Mouse (Mus musculus): ENCODE data around the gene Gm9049. TPM values are rescaled to one million over a fixed set of nuclear protein-coding genes. Genes with fewer than 3 reads are reported as not detected.
"Not testable (repeated sequence)": the region's sequence is repeated elsewhere in the genome, so short reads cannot be mapped to it uniquely, and the experiment has no call there.

The Gm9049 gene
- 0.05 TPM in 1 of 2 replicates, not detected in the other for polyA plus RNA-seq (2016; fragmentation: Nextera tagmentation; extraction: Ambion mirVana)

DNA sequence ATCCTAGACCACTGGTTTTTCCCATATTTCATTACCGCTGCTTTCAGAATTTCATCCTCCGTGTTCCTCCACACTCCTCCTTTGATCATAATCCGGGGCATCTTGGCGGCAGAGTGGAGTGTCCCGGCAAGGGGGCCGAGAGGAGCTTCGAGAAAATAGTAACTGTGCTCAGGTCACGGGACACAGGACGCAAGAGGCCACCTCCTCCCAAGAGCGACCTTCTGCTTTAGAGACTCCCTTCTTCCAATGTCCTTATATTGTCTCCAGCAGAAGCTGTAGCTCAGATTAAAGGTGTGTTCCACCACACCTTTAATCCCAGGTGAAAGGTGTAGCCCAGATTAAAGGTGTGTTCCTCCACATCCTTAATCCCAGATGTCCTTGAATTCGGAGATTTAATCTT, at the start of gene Gm9049:
Gene Gm9049, minus strand, starts transcription at position 101 of the 400 bp plus-strand sequence.
- H3K4me1 ChIP-seq, H3K9ac ChIP-seq: not testable (repeated sequence)

DNA sequence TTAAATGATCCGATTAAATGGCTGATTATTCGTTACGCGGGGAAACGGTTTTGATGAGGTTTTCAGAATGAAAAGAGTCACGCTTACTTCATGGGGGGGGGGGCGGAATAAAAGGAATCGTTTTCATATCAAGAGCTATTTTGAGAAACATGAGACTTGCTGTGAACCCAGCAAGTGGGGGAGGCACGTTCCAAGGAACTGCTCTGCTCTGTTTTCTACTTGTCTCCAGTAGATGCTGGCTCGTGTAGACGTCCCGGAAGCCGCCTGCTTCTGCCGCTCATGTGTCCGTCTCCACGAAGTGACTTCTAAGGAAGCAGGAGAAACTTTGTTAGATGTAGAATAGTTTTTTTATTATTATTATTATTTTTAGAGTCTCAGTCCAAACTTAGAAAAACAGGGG, 46.0 kb upstream of the Gm9049 start:
- Histone ChIP-seq H3K4me3 (no peak overlapping the region), H3K4me1 (no peaks in the 10 kb centered on the region), H3K27me3 (replicated peaks) (no peaks in the 10 kb centered on the region), H3K9me3 (replicated peaks) (no peaks in the 10 kb centered on the region), H3K36me3 (no peaks in the 10 kb centered on the region), H3K4me2 (no peak overlapping the region), H3K27ac (no peak overlapping the region), H3K9ac (no peak overlapping the region)
- 74% methylated on average over 16 of the region's 16 CpGs for WGBS (ENCODE audit: insufficient replicate concordance)
- no peak for ATAC-seq

More for the DNA sequence above, at the start of gene Gm9049:
- H3K27ac ChIP-seq; H3K27me3 ChIP-seq (replicated peaks); H3K36me3 ChIP-seq; H3K4me2 ChIP-seq; H3K9me3 ChIP-seq (replicated peaks); H3K4me3 ChIP-seq; ATAC-seq: not testable (repeated sequence)
- WGBS (ENCODE audit: insufficient replicate concordance) = 86% methylated on average over 1 of the region's 11 CpGs

DNA sequence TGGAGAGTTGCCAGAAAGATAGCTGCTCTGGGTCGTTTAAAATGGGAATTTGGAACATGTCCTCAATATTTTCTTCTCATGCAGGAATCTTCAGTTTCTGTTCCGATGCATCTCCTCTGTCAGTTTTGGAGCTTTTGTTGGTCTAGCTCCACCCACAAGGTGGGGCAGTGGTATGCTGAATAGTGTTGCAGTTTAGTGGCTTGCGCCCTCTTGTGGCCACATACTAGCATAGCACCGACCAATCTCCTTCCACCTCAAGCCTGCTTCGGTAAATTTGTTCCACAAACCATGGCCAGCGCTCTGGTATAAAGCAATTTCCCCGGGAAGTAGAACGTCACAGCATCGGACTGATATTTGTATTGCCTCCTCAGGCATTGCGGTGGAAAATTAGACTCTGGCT, 16.5 kb upstream of the Gm9049 start:
- 7% methylated on average over 10 of the region's 10 CpGs for WGBS (ENCODE audit: insufficient replicate concordance)
- no peak overlapping the region for H3K9ac ChIP-seq
- H3K4me1 ChIP-seq = no peaks in the 10 kb centered on the region
- peak; percentile 32; the same call in 1 of the 2 replicates for ATAC-seq
- no peaks in the 10 kb centered on the region for H3K36me3 ChIP-seq
- H3K27me3 ChIP-seq (replicated peaks) = no peaks in the 10 kb centered on the region
- H3K9me3 ChIP-seq (replicated peaks) = no peaks in the 10 kb centered on the region
- no peak overlapping the region for H3K4me2 ChIP-seq
- H3K27ac ChIP-seq = no peak overlapping the region
- no peak overlapping the region for H3K4me3 ChIP-seq

DNA sequence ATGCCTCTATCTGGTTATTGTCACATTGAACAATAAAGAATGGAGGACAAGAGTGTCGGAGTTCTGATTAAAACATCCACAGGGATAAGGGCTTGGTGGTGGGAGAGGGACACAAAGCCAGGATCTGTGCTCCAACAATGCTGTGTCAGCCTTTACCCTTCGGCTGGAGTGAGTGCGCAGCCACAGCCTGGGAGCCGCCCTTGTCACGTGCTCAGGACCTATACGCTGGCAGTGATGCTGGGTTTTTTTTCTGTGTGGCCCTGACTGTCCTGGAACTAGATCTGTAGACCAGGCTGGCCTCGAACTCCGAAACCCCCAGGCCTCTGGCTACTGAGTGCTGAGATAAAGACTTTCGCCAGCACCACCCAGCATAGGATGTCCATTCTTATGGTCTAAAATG, 15.6 kb upstream of the Gm9049 start:
- no peaks in the 10 kb centered on the region for H3K9me3 ChIP-seq (replicated peaks)
- no peak overlapping the region for H3K27ac ChIP-seq
- H3K4me3 ChIP-seq = no peak overlapping the region
- H3K27me3 ChIP-seq (replicated peaks) = no peaks in the 10 kb centered on the region
- no peaks in the 10 kb centered on the region for H3K4me1 ChIP-seq
- no peak overlapping the region for H3K9ac ChIP-seq
- 80% methylated on average over 9 of the region's 9 CpGs for WGBS (ENCODE audit: insufficient replicate concordance)
- H3K4me2 ChIP-seq = no peak overlapping the region
- ATAC-seq = no peak
- no peaks in the 10 kb centered on the region for H3K36me3 ChIP-seq

DNA sequence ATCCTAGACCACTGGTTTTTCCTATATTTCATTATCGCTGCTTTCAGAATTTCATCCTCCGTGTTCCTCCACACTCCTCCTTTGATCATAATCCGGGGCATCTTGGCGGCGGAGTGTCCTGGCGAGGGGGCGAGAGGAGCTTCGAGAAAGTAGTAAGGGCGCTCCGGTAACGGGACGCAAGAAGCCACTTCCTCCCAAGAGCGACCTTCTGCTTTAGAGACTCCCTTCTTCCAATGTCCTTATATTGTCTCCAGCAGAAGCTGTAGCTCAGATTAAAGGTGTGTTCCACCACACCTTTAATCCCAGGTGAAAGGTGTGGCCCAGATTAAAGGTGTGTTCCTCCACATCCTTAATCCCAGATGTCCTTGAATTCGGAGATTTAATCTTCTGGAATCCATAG, 5.3 kb downstream of the Gm9049 start, which contains the start of gene Gm9048:
Gene Gm9048, minus strand, starts transcription at position 101 of the 400 bp plus-strand sequence.
- not testable (repeated sequence) for H3K4me1 ChIP-seq; ATAC-seq; H3K4me2 ChIP-seq; H3K27ac ChIP-seq; H3K27me3 ChIP-seq (replicated peaks); H3K36me3 ChIP-seq; H3K9ac ChIP-seq; H3K4me3 ChIP-seq; H3K9me3 ChIP-seq (replicated peaks)
- 33% methylated on average over 1 of the region's 14 CpGs for WGBS (ENCODE audit: insufficient replicate concordance)

DNA sequence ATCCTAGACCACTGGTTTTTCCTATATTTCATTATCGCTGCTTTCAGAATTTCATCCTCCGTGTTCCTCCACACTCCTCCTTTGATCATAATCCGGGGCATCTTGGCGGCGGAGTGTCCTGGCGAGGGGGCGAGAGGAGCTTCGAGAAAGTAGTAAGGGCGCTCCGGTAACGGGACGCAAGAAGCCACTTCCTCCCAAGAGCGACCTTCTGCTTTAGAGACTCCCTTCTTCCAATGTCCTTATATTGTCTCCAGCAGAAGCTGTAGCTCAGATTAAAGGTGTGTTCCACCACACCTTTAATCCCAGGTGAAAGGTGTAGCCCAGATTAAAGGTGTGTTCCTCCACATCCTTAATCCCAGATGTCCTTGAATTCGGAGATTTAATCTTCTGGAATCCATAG, 10.8 kb downstream of the Gm9049 start, which contains the start of gene Gm9046:
Gene Gm9046, minus strand, starts transcription at position 101 of the 400 bp plus-strand sequence.
- not testable (repeated sequence) for H3K9ac ChIP-seq; H3K4me2 ChIP-seq; ATAC-seq; H3K27ac ChIP-seq; H3K9me3 ChIP-seq (replicated peaks); H3K27me3 ChIP-seq (replicated peaks); H3K4me3 ChIP-seq; H3K4me1 ChIP-seq; H3K36me3 ChIP-seq
- WGBS (ENCODE audit: insufficient replicate concordance) = no CpG with 5 or more reads among the region's 14 CpGs

DNA sequence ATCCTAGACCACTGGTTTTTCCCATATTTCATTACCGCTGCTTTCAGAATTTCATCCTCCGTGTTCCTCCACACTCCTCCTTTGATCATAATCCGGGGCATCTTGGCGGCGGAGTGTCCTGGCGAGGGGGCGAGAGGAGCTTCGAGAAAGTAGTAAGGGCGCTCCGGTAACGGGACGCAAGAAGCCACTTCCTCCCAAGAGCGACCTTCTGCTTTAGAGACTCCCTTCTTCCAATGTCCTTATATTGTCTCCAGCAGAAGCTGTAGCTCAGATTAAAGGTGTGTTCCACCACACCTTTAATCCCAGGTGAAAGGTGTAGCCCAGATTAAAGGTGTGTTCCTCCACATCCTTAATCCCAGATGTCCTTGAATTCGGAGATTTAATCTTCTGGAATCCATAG, 16.2 kb downstream of the Gm9049 start, which contains the start of gene Gm9045:
Gene Gm9045, minus strand, starts transcription at position 101 of the 400 bp plus-strand sequence.
- not testable (repeated sequence) for H3K4me3 ChIP-seq; H3K27me3 ChIP-seq (replicated peaks); H3K4me1 ChIP-seq; ATAC-seq; H3K9me3 ChIP-seq (replicated peaks); H3K9ac ChIP-seq; H3K27ac ChIP-seq; H3K36me3 ChIP-seq; H3K4me2 ChIP-seq
- no CpG with 5 or more reads among the region's 14 CpGs for WGBS (ENCODE audit: insufficient replicate concordance)

DNA sequence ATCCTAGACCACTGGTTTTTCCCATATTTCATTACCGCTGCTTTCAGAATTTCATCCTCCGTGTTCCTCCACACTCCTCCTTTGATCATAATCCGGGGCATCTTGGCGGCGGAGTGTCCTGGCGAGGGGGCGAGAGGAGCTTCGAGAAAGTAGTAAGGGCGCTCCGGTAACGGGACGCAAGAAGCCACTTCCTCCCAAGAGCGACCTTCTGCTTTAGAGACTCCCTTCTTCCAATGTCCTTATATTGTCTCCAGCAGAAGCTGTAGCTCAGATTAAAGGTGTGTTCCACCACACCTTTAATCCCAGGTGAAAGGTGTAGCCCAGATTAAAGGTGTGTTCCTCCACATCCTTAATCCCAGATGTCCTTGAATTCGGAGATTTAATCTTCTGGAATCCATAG, 21.6 kb downstream of the Gm9049 start, which contains the start of gene Gm9044:
Gene Gm9044, minus strand, starts transcription at position 101 of the 400 bp plus-strand sequence.
- WGBS (ENCODE audit: insufficient replicate concordance) = no CpG with 5 or more reads among the region's 14 CpGs
- H3K4me3 ChIP-seq; H3K9ac ChIP-seq; H3K36me3 ChIP-seq; H3K4me2 ChIP-seq; ATAC-seq; H3K9me3 ChIP-seq (replicated peaks); H3K4me1 ChIP-seq; H3K27me3 ChIP-seq (replicated peaks); H3K27ac ChIP-seq: not testable (repeated sequence)

DNA sequence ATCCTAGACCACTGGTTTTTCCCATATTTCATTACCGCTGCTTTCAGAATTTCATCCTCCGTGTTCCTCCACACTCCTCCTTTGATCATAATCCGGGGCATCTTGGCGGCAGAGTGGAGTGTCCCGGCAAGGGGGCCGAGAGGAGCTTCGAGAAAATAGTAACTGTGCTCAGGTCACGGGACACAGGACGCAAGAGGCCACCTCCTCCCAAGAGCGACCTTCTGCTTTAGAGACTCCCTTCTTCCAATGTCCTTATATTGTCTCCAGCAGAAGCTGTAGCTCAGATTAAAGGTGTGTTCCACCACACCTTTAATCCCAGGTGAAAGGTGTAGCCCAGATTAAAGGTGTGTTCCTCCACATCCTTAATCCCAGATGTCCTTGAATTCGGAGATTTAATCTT, 27.0 kb downstream of the Gm9049 start, which contains the start of gene Gm9040:
Gene Gm9040, minus strand, starts transcription at position 101 of the 400 bp plus-strand sequence.
- ATAC-seq; H3K4me2 ChIP-seq; H3K27me3 ChIP-seq (replicated peaks); H3K9me3 ChIP-seq (replicated peaks); H3K4me1 ChIP-seq; H3K9ac ChIP-seq; H3K27ac ChIP-seq; H3K36me3 ChIP-seq; H3K4me3 ChIP-seq: not testable (repeated sequence)
- no CpG with 5 or more reads among the region's 11 CpGs for WGBS (ENCODE audit: insufficient replicate concordance)

DNA sequence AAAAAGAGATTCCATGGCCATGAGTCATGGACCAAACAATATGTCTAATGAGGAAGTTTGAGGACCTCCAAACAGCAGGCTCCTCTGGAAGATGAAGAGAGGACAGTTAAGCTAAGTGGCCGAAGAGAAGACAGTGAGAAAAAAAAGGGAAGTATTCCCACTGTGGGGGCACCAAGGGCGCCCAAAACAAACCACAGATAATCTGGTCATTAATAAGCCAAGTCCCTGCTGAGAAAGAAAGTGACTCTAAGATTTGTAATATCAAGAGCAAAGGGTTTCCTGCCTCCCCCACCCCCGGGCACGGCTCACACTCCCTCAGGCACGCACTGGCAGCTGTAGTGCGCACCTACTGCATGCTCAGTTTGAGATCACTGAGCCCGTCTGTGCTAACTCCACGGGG, 34.9 kb downstream of the Gm9049 start:
- Histone ChIP-seq H3K36me3 (no peaks in the 10 kb centered on the region), H3K9ac (no peak overlapping the region), H3K27me3 (replicated peaks) (no peaks in the 10 kb centered on the region), H3K4me1 (no peaks in the 10 kb centered on the region), H3K9me3 (replicated peaks) (no peaks in the 10 kb centered on the region), H3K4me3 (no peak overlapping the region), H3K27ac (no peak overlapping the region), H3K4me2 (no peak overlapping the region)
- 30% methylated on average over 8 of the region's 8 CpGs for WGBS (ENCODE audit: insufficient replicate concordance)
- ATAC-seq = no peak

DNA sequence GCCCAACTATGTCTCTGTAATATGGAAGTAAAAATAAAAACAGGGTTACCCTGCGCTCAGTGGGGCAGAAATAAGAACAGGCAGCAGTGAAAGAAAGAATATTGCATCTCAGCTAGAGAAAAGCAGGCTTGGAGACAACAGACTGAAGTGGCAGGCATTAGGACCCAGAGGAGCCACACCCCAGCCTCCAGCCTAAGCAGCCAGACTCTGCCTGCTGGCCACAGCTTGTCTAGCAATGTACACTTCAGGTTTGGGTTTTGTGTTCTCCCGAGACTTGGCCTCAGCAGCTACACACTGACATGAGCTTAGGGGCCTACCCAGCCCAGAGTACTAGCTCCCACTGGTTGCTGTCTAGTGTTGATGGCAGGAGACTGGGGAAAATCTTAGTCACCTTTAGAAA, 51.8 kb downstream of the Gm9049 start:
- not testable (repeated sequence) for H3K27me3 ChIP-seq (replicated peaks); H3K4me2 ChIP-seq; H3K9me3 ChIP-seq (replicated peaks); ATAC-seq; H3K4me3 ChIP-seq; H3K27ac ChIP-seq; H3K9ac ChIP-seq; H3K36me3 ChIP-seq; H3K4me1 ChIP-seq
- WGBS (ENCODE audit: insufficient replicate concordance) = 33% methylated on average over 2 of the region's 2 CpGs
